Mouse (Mus musculus) ES-Bruce4 (cell line): Measurements from ENCODE around the gene Ywhab.

Source experiments
- CTCF ChIP-seq: IDR thresholded peaks from one replicate; pipeline ENCODE4 v1.8.1; 2011; ENCODE audit warnings: low read depth, low read length
- EP300 ChIP-seq: IDR thresholded peaks from 2 replicates; pipeline ENCODE4 v1.6.1; 2011; ENCODE audit warnings: low read depth, low read length; ENCODE audit not compliant: insufficient read depth
- POLR2A ChIP-seq: IDR thresholded peaks from one replicate; pipeline ENCODE4 v1.8.1; 2011; ENCODE audit warnings: low read length; ENCODE audit not compliant: insufficient read depth

DNA sequence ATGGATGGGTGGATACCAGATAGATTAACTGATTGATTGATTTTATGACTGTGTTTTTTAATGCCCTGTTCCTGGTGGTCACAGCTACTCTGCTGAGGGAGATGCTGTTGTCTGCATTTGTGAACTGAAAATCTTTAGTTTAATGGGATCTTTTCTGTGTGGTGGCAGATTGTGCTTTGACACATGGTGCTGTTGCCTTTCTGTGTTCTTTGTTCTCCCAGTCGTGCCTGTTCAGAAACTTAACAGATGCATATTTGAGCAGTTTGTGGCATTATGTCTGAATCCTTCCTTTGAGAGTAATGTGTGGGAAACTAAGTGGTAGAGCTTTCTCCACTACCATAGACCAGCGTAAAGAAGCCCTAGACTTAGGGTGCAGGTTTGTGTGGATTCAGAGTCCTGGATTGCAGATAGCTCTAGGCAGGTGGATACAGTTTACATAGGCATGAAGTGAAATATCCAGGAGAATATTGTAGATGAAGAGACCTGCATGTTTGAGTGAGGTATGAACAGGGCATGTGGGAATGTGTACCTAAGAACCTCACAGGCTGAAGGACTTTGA is 13.3 kb downstream of the Ywhab start:
- TF ChIP-seq CTCF = no peak
- TF ChIP-seq EP300 = no peak
- TF ChIP-seq POLR2A = no peak
